Mouse (Mus musculus): ENCODE measurements around the gene Soat2.

GRCm38 (mm10) chr15:102147674-102148402, 2.5 kb upstream of the Soat2 start:
- TF ChIP-seq CTCF (IDR thresholded peaks at IDR 0.05; ENCODE audit: extremely low read depth, insufficient read depth, low read length) (no peak), POLR2A (IDR thresholded peaks at IDR 0.05; ENCODE audit: extremely low read depth, insufficient read depth, low read length) (no peak)
